Mouse (Mus musculus) heart, adult 11 months (tissue): ENCODE measurements around the gene Cfp.

Experiments
- DNase-seq: peaks from one replicate; pipeline ENCODE4 v3.0.0; 2022

Cfp gene

GRCm38 (mm10) chrX:20931364-20931763 is at the start of gene Cfp:
Gene Cfp, minus strand, starts transcription at chrX:20931555.
- no peak for DNase-seq

GRCm38 (mm10) chrX:20980901-20981300 is 49.5 kb upstream of the Cfp start:
- no peak for DNase-seq

- DNase-seq, result peak; percentile 99
Measured at GRCm38 (mm10) chrX:20961477-20962378, 30.4 kb upstream of the Cfp start, which contains the start of gene Uxt. Gene Uxt, minus strand, starts transcription at chrX:20962017.

DNA sequence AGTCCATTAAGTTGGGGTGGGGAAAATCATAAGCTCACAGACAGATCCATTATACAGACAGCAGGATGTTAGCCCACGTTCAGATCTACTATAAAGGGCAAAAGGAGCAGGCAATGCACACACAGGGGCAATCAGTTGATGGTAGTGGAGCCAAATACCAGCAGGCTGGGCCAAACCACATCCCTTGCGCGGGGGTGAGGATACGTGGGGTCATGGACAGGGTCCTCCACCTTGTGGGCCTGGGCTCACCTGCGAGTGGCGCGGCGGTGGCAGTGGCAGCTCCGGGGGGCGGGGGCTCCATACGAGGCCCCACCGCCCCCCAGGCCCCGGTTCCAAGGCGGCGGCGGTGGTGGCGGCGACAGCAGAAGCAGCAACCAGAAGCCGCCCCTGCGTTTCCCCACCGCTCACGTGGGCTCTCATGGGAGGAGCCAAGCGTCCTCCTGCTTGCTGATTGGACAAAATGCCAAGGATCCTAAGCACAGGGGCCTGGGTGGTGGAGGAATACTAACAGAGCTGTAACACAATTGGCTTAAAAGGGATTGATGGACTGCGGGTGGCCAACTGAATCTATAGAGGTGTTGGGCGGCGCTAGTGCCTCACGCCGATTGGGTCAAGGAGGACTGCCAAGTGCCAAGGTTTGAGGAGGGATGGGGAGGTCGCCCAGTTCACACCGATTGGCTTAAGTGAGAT is 19.0 kb upstream of the Cfp start, which contains the start of gene Elk1:
TSS of gene Elk1 (minus strand) at position 418 of the 690 bp plus-strand sequence.
- DNase-seq, result peak; percentile 99

DNA sequence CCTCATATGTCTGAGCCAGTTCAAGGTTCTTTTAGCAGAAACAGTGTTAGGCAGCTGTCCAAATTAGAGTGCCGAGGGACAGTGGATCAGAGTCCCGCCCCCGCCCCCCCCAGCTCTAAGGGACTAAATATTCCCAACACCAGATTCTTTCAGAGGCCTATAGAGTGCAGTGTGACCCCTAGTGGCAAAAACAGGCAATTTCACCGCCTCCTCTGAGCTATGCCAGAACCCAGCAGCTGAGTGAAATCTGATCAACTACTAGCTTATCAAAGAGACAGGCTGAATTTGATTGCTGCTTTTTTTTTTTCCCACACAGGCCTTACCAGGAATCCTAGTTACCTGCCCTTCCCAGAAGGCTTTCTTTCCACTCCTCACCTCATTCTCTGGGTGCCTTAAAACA is 14.7 kb upstream of the Cfp start:
- no peak for DNase-seq

- peak; percentile 95 for DNase-seq
Measured at GRCm38 (mm10) chrX:20931963-20932362, 608 bp upstream of the Cfp start.

DNA sequence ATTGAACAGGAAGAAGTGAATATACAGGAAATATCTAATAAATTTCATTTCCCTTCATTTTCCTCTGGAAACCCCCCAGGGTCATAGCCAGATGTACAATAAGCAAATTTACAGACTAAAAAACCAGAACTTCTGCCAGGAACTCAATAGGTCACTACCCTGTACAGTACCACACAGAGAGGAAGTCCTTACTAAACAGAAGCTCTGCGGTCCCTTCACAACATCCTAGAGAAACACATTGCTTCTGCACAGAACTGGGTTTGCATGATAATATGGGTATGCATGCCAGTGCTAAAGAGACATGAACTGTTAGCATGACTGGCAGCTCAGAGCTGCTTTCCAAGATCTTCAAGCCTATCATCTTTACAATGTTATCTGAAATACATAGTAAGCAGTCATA is 1.5 kb downstream of the Cfp start:
- no peak for DNase-seq

GRCm38 (mm10) chrX:20924976-20925375 is 6.4 kb downstream of the Cfp start:
- peak; percentile 37 for DNase-seq

GRCm38 (mm10) chrX:20923506-20923905 is 7.8 kb downstream of the Cfp start:
- DNase-seq, result peak; percentile 55

- DNase-seq, result peak; percentile 46
Measured at GRCm38 (mm10) chrX:20921366-20921765, 10.0 kb downstream of the Cfp start.

DNA sequence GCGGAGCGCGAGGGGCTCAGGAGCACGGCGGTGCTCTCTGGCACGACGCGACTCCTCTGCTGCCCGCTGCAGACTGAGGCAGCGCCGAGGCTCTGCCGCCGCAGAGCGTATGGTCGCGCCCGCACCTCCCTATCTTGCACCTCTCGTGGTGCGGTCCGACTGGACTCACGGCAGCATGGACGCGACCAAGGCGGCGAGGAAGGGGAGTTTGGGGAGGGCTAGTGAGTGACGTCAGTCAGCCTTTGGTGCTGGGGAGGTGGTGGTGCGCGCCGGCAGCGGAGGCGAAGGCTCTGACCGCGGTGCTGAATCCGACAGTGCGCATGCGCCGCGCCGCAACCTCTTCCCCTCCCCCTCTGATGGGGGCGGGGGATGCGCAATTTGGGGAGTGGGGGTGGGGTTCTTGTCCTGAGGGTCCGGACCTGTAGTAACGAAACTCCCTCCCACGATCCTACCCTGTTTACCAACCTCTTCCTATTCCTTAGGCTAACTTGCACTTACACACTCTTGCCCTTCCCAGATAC is 10.5 kb downstream of the Cfp start, which contains the start of gene Syn1:
TSS of gene Syn1 (minus strand) at position 161 of the 521 bp plus-strand sequence.
- peak; percentile 96 for DNase-seq

- DNase-seq, result no peak
Measured at GRCm38 (mm10) chrX:20920249-20920843, 11.0 kb downstream of the Cfp start.

- DNase-seq, result no peak
Measured at GRCm38 (mm10) chrX:20915075-20915474, 16.3 kb downstream of the Cfp start.

GRCm38 (mm10) chrX:20913726-20914125 is 17.6 kb downstream of the Cfp start:
- DNase-seq, result no peak

GRCm38 (mm10) chrX:20910074-20910473 is 21.3 kb downstream of the Cfp start:
- DNase-seq, result no peak
